Mouse (Mus musculus) CH12.LX (cell line): ENCODE data around the gene Dalrd3. TPM values are rescaled to one million over a fixed set of nuclear protein-coding genes. Genes with fewer than 3 reads are reported as not detected.

Experiments used
- DNase-seq: peaks from one replicate; pipeline ENCODE4 v3.0.0-alpha.2; 2013; ENCODE audit errors: extremely low read depth
- H3K27ac ChIP-seq: 2 replicates; pipeline ENCODE4 v1.5.1; 2012; ENCODE audit warnings: low read depth, mild to moderate bottlenecking, control low read depth, moderate library complexity; ENCODE audit not compliant: insufficient read depth
- H3K27me3 ChIP-seq: replicated peaks from 2 replicates; pipeline ENCODE3; 2012; ENCODE audit warnings: inconsistent platforms
- H3K36me3 ChIP-seq, 2 experiments: replicated peaks in 1 of 2; 2 replicates each; pipeline versions ENCODE3 to v1.6.1; 2012; ENCODE audit warnings: inconsistent platforms in 1 of 2, low read length in 1 of 2, mild to moderate bottlenecking in 1 of 2, mixed read lengths in 1 of 2, moderate library complexity in 1 of 2; ENCODE audit not compliant: control insufficient read depth in 1 of 2, insufficient read depth in 1 of 2
- H3K4me1 ChIP-seq, 2 experiments: 2 replicates each; pipeline ENCODE4 v1.6.1; 2012; ENCODE audit warnings: inconsistent platforms in 1 of 2, moderate library complexity in 1 of 2; ENCODE audit not compliant: insufficient read depth in 2 of 2, control insufficient read depth in 1 of 2
- H3K4me2 ChIP-seq: 2 replicates; pipeline ENCODE4 v1.6.1; 2012; ENCODE audit warnings: low read depth, mild to moderate bottlenecking, control low read depth; ENCODE audit not compliant: poor library complexity, insufficient read depth, severe bottlenecking
- H3K4me3 ChIP-seq, 3 experiments: fragments of 150-350 bp in 1 of 3; sonication (generic) in 1 of 3; replicated peaks in 1 of 3; 2 replicates each; pipeline versions ENCODE3 to v1.5.1; 2011 to 2012; ENCODE audit warnings: low read depth in 2 of 3, low read length in 2 of 3, mild to moderate bottlenecking in 2 of 3, moderate library complexity in 2 of 3, control low read depth in 1 of 3, improper control_type of control experiment in 1 of 3, inconsistent platforms in 1 of 3, mixed read lengths in 1 of 3; ENCODE audit not compliant: poor library complexity in 1 of 3
- H3K79me2 ChIP-seq: replicated peaks from 2 replicates; pipeline ENCODE4 v1.6.1; 2012; ENCODE audit warnings: mild to moderate bottlenecking, moderate library complexity; ENCODE audit not compliant: control insufficient read depth, poor library complexity, insufficient read depth, severe bottlenecking; ENCODE audit errors: extremely low read depth
- H3K9ac ChIP-seq: 2 replicates; pipeline ENCODE4 v1.6.1; 2012; ENCODE audit warnings: low read depth, mild to moderate bottlenecking, control low read depth, moderate library complexity; ENCODE audit not compliant: insufficient read depth
- H3K9me3 ChIP-seq: replicated peaks from 2 replicates; pipeline ENCODE3; 2012; ENCODE audit warnings: low read length, inconsistent platforms, mixed read lengths
- BHLHE40 ChIP-seq: IDR thresholded peaks from 2 replicates; pipeline ENCODE4 v1.6.1; 2011; ENCODE audit warnings: mild to moderate bottlenecking, low read depth, low read length, improper control_type of control experiment
- CHD1 ChIP-seq: IDR thresholded peaks from 2 replicates; pipeline ENCODE4 v1.6.1; 2012; ENCODE audit warnings: low read depth, low read length, improper control_type of control experiment, inconsistent platforms
- E2F4 ChIP-seq: IDR thresholded peaks from 2 replicates; pipeline ENCODE4 v1.6.1; 2011; ENCODE audit warnings: low read depth, low read length, improper control_type of control experiment; ENCODE audit not compliant: insufficient replicate concordance
- ELF1 ChIP-seq: IDR thresholded peaks from 2 replicates; pipeline ENCODE4 v1.6.1; 2014; ENCODE audit warnings: low read depth, mild to moderate bottlenecking, inconsistent platforms, low read length, improper control_type of control experiment
- EP300 ChIP-seq: IDR thresholded peaks from 2 replicates; pipeline ENCODE4 v1.6.1; 2011; ENCODE audit warnings: low read length, improper control_type of control experiment
- GABPA ChIP-seq: IDR thresholded peaks from 2 replicates; pipeline ENCODE4 v1.6.1; 2012; ENCODE audit warnings: low read depth, low read length, improper control_type of control experiment, inconsistent platforms; ENCODE audit not compliant: insufficient replicate concordance
- HCFC1 ChIP-seq: IDR thresholded peaks from 2 replicates; pipeline ENCODE4 v1.6.1; 2012; ENCODE audit warnings: low read depth, mild to moderate bottlenecking, inconsistent platforms, low read length, improper control_type of control experiment
- KAT2A ChIP-seq: IDR thresholded peaks from 2 replicates; pipeline ENCODE4 v1.6.1; 2012; ENCODE audit warnings: low read length, improper control_type of control experiment, inconsistent platforms; ENCODE audit not compliant: insufficient replicate concordance
- MAX ChIP-seq: IDR thresholded peaks from 2 replicates; pipeline ENCODE4 v1.6.1; 2011; ENCODE audit warnings: low read length, improper control_type of control experiment
- MAZ ChIP-seq: IDR thresholded peaks from 2 replicates; pipeline ENCODE4 v1.6.1; 2012; ENCODE audit warnings: low read depth, mild to moderate bottlenecking, inconsistent platforms, low read length, improper control_type of control experiment, moderate library complexity
- MEF2A ChIP-seq: IDR thresholded peaks from 2 replicates; pipeline ENCODE4 v1.6.1; 2014; ENCODE audit warnings: low read depth, mild to moderate bottlenecking, inconsistent platforms, low read length, improper control_type of control experiment, borderline replicate concordance
- NELFE ChIP-seq: IDR thresholded peaks from 2 replicates; pipeline ENCODE4 v1.6.1; 2011; ENCODE audit warnings: low read depth, low read length, improper control_type of control experiment
- PAX5 ChIP-seq: IDR thresholded peaks from 2 replicates; pipeline ENCODE4 v1.6.1; 2012; ENCODE audit warnings: low read length, inconsistent platforms, mixed read lengths
- POLR2AphosphoS2 ChIP-seq: IDR thresholded peaks from 2 replicates; pipeline ENCODE4 v1.6.1; 2011; ENCODE audit warnings: low read depth, low read length, improper control_type of control experiment
- RAD21 ChIP-seq: IDR thresholded peaks from 2 replicates; pipeline ENCODE4 v1.6.1; 2011; ENCODE audit warnings: low read depth, mild to moderate bottlenecking, low read length, improper control_type of control experiment, moderate library complexity
- RCOR1 ChIP-seq: conservative IDR thresholded peaks from 2 replicates; pipeline ENCODE4 v1.6.1; 2012; ENCODE audit warnings: low read depth, mild to moderate bottlenecking, inconsistent platforms, low read length, improper control_type of control experiment
- SIN3A ChIP-seq: IDR thresholded peaks from 2 replicates; pipeline ENCODE4 v1.6.1; 2012; ENCODE audit warnings: low read length, improper control_type of control experiment, inconsistent platforms
- SMC3 ChIP-seq: IDR thresholded peaks from 2 replicates; pipeline ENCODE4 v1.6.1; 2011; ENCODE audit warnings: low read depth, low read length, improper control_type of control experiment
- TBP ChIP-seq: conservative IDR thresholded peaks from 2 replicates; pipeline ENCODE4 v1.6.1; 2011; ENCODE audit warnings: low read depth, low read length, improper control_type of control experiment
- TCF12 ChIP-seq: IDR thresholded peaks from 2 replicates; pipeline ENCODE4 v1.6.1; 2014; ENCODE audit warnings: low read depth, mild to moderate bottlenecking, inconsistent platforms, low read length, improper control_type of control experiment
- UBTF ChIP-seq: IDR thresholded peaks from 2 replicates; pipeline ENCODE4 v1.6.1; 2012; ENCODE audit warnings: low read depth, mild to moderate bottlenecking, inconsistent platforms, low read length, improper control_type of control experiment, moderate library complexity
- USF1 ChIP-seq: IDR thresholded peaks from 2 replicates; pipeline ENCODE4 v1.6.1; 2014; ENCODE audit warnings: low read depth, mild to moderate bottlenecking, inconsistent platforms, low read length, improper control_type of control experiment
- USF2 ChIP-seq: conservative IDR thresholded peaks from 2 replicates; pipeline ENCODE4 v1.6.1; 2011; ENCODE audit warnings: low read depth, low read length, improper control_type of control experiment
- ZC3H11A ChIP-seq: IDR thresholded peaks from 2 replicates; pipeline ENCODE4 v1.6.1; 2012; ENCODE audit warnings: low read depth, mild to moderate bottlenecking, inconsistent platforms, low read length, improper control_type of control experiment
- ZNF384 ChIP-seq: IDR thresholded peaks from 2 replicates; pipeline ENCODE4 v1.6.1; 2012; ENCODE audit warnings: low read depth, low read length, improper control_type of control experiment, inconsistent platforms
- dilution Hi-C: fragments of 300-500 bp; cut with MboI; formaldehyde crosslinking; loops from 2 replicates; pipeline ENCODE4 v1.14.3; 2020; ENCODE audit warnings: low sequenced_read_pairs; ENCODE audit not compliant: extremely low pct_unique_long_range_greater_than_20kb, extremely low pct_ligation_motif_present
- in situ Hi-C: fragments of 300-500 bp; cut with MboI; formaldehyde crosslinking; loops from 3 replicates; pipeline ENCODE4 v1.14.3; 2019; ENCODE audit warnings: low sequenced_read_pairs, low pct_ligation_motif_present, low pct_unique_long_range_greater_than_20kb, mixed read lengths
- polyA plus RNA-seq: library from polyadenylated mRNA; unstranded; fragments of >175 nt; gene quantifications from 2 replicates; pipeline ENCODE4 v1.2.1, GENCODE M21; 2012; ENCODE audit warnings: low read depth; ENCODE audit not compliant: insufficient read length
- total RNA-seq, 2 experiments: library from RNA; depleted of rRNA; stranded (reverse); fragments of 300-350 nt in 1 of 2; fragments of >200 nt in 1 of 2; gene quantifications; 2 replicates each; pipeline ENCODE4 v1.2.3; 2012 to 2014

Dalrd3 gene
- total and polyA plus RNA-seq, 3 experiments: 52.6 to 114 (median 110) TPM

- dilution Hi-C loops (no loop called here), in situ Hi-C loops (no loop called here)
- peaks cover 30% of the 10 kb centered on the region for H3K79me2 ChIP-seq
- TF ChIP-seq NELFE (no peak), CHD1 (no peak), ZNF384 (no peak), RAD21 (no peak), HCFC1 (no peak), EP300 (no peak), POLR2AphosphoS2 (no peak), TCF12 (no peak), MAZ (no peak), BHLHE40 (no peak), ELF1 (no peak), USF1 (no peak), E2F4 (no peak), UBTF (no peak), ZC3H11A (no peak), SMC3 (no peak)
- no peaks in the 10 kb centered on the region for H3K4me1 ChIP-seq
- H3K4me3 ChIP-seq: no peak overlapping the region
- H3K9ac ChIP-seq: no peak overlapping the region
- peaks cover 69 to 85% of the 10 kb centered on the region in 2 experiments for H3K36me3 ChIP-seq
- no peak overlapping the region for H3K27ac ChIP-seq
- H3K27me3 ChIP-seq: no peaks in the 10 kb centered on the region
- H3K9me3 ChIP-seq: no peaks in the 10 kb centered on the region
- no peak overlapping the region for H3K4me2 ChIP-seq
- no peak for DNase-seq
Measured at GRCm38 (mm10) chr9:108546875-108547274, 22.8 kb upstream of the Dalrd3 start.

GRCm38 (mm10) chr9:108559169-108559568 lies 10.5 kb upstream of the Dalrd3 start:
- H3K9me3 ChIP-seq: no peaks in the 10 kb centered on the region
- no peaks in the 10 kb centered on the region for H3K27me3 ChIP-seq
- dilution Hi-C loops: no loop called here
- no peak overlapping the region for H3K9ac ChIP-seq
- no peak overlapping the region for H3K4me3 ChIP-seq
- TF ChIP-seq MEF2A: no peak
- no peak for TF ChIP-seq POLR2AphosphoS2
- TF ChIP-seq KAT2A: no peak
- no peak for TF ChIP-seq USF2
- no peak for TF ChIP-seq UBTF
- TF ChIP-seq EP300: no peak
- no peak for TF ChIP-seq SIN3A
- no peak for TF ChIP-seq GABPA
- no peak for TF ChIP-seq RCOR1
- no peak for TF ChIP-seq SMC3
- no peak for TF ChIP-seq PAX5
- TF ChIP-seq MAX: no peak
- TF ChIP-seq TBP: no peak
- TF ChIP-seq, all 38 proteins: peak for 0
- Histone ChIP-seq H3K27ac (no peak overlapping the region), H3K4me1 (peaks cover 10 to 30% of the 10 kb centered on the region in 2 experiments), H3K79me2 (peaks cover 20% of the 10 kb centered on the region), H3K4me2 (no peak overlapping the region), H3K36me3 (peaks cover 59 to 79% of the 10 kb centered on the region in 2 experiments)
- in situ Hi-C loops: no loop called here
- no peak for DNase-seq
